Mouse (Mus musculus): ENCODE results near the gene Wbp1. TPM values are rescaled to one million over a fixed set of nuclear protein-coding genes. Genes with fewer than 3 reads are reported as not detected.
A peak's percentile ranks its signal among the peaks of the same experiment; 100 is the strongest.

The Wbp1 gene
- total and polyA plus RNA-seq, 2 experiments from 2014 or later, result 97.5 to 151 TPM

GRCm38 (mm10) chr6:83140044-83140443 lies 18.7 kb upstream of the Wbp1 start:
- H3K4me3 ChIP-seq (ENCODE audit: low read depth, low read length), result no peak overlapping the region
- H3K9me3 ChIP-seq (replicated peaks; ENCODE audit: control insufficient read depth, low read length), result no peaks in the 10 kb centered on the region
- TF ChIP-seq EP300 (IDR thresholded peaks at IDR 0.05; ENCODE audit: low read depth) (no peak), CTCF (IDR thresholded peaks at IDR 0.05; ENCODE audit: low read depth) (no peak)
- no peak overlapping the region for H3K27ac ChIP-seq (ENCODE audit: low read depth)
- no peaks in the 10 kb centered on the region for H3K36me3 ChIP-seq (replicated peaks; ENCODE audit: control insufficient read depth, insufficient read depth, low read length)
- no peak for ATAC-seq (ENCODE audit: insufficient read depth, low read depth)
- no peak overlapping the region for H3K4me2 ChIP-seq (ENCODE audit: low read depth, low read length)
- no peak overlapping the region for H3K9ac ChIP-seq (replicated peaks; ENCODE audit: low read depth, low read length)
- no peaks in the 10 kb centered on the region for H3K27me3 ChIP-seq (ENCODE audit: control insufficient read depth, insufficient read depth, low read length)
- peaks cover 38% of the 10 kb centered on the region for H3K4me1 ChIP-seq (ENCODE audit: control insufficient read depth, insufficient read depth)
- DNase-seq (ENCODE audit: low spot score), result no peak
- 93% methylated on average over 8 of the region's 8 CpGs for WGBS

- DNase-seq (ENCODE audit: low spot score), result no peak
- Histone ChIP-seq H3K9me3 (replicated peaks; ENCODE audit: control insufficient read depth, low read length) (no peaks in the 10 kb centered on the region), H3K4me1 (ENCODE audit: control insufficient read depth, insufficient read depth) (peaks cover 38% of the 10 kb centered on the region), H3K9ac (replicated peaks; ENCODE audit: low read depth, low read length) (peak overlapping the region; percentile 83), H3K36me3 (replicated peaks; ENCODE audit: control insufficient read depth, insufficient read depth, low read length) (no peaks in the 10 kb centered on the region), H3K4me3 (ENCODE audit: low read depth, low read length) (peak overlapping the region; percentile 57), H3K27ac (ENCODE audit: low read depth) (peak overlapping the region; percentile 99), H3K4me2 (ENCODE audit: low read depth, low read length) (peak overlapping the region; percentile 73), H3K27me3 (ENCODE audit: control insufficient read depth, insufficient read depth, low read length) (no peaks in the 10 kb centered on the region)
- WGBS, result 4% methylated on average over 11 of the region's 11 CpGs
- TF ChIP-seq EP300 (IDR thresholded peaks at IDR 0.05; ENCODE audit: low read depth) (no peak), CTCF (IDR thresholded peaks at IDR 0.05; ENCODE audit: low read depth) (no peak; the same call in 1 of the 2 replicates)
- 0 out of 2 replicates have a peak, but pooled peaks have one; percentile 12 for ATAC-seq (ENCODE audit: insufficient read depth, low read depth)
Measured at GRCm38 (mm10) chr6:83138056-83138455, 16.7 kb upstream of the Wbp1 start.

- Histone ChIP-seq H3K27ac (ENCODE audit: low read depth) (peak overlapping the region; percentile 99), H3K9ac (replicated peaks; ENCODE audit: low read depth, low read length) (peak overlapping the region; percentile 83), H3K4me2 (ENCODE audit: low read depth, low read length) (peak overlapping the region; percentile 73), H3K4me3 (ENCODE audit: low read depth, low read length) (peak overlapping the region; percentile 57), H3K27me3 (ENCODE audit: control insufficient read depth, insufficient read depth, low read length) (no peaks in the 10 kb centered on the region), H3K36me3 (replicated peaks; ENCODE audit: control insufficient read depth, insufficient read depth, low read length) (no peaks in the 10 kb centered on the region), H3K4me1 (ENCODE audit: control insufficient read depth, insufficient read depth) (peaks cover 35% of the 10 kb centered on the region), H3K9me3 (replicated peaks; ENCODE audit: control insufficient read depth, low read length) (no peaks in the 10 kb centered on the region)
- peak; percentile 90 for DNase-seq (ENCODE audit: low spot score)
- no peak for TF ChIP-seq EP300 (IDR thresholded peaks at IDR 0.05; ENCODE audit: low read depth)
- TF ChIP-seq CTCF (IDR thresholded peaks at IDR 0.05; ENCODE audit: low read depth), result 0 out of 2 replicates have a peak, but pooled peaks have one; percentile 11
- ATAC-seq (ENCODE audit: insufficient read depth, low read depth), result peak; percentile 81
- WGBS, result 0% methylated on average over 12 of the region's 12 CpGs
Measured at GRCm38 (mm10) chr6:83137576-83137950, 16.2 kb upstream of the Wbp1 start.

GRCm38 (mm10) chr6:83136881-83137575 lies 15.7 kb upstream of the Wbp1 start:
- no peaks in the 10 kb centered on the region for H3K27me3 ChIP-seq (ENCODE audit: control insufficient read depth, insufficient read depth, low read length)
- peak overlapping the region; percentile 57 for H3K4me3 ChIP-seq (ENCODE audit: low read depth, low read length)
- WGBS, result 2% methylated on average over 25 of the region's 26 CpGs
- no peaks in the 10 kb centered on the region for H3K36me3 ChIP-seq (replicated peaks; ENCODE audit: control insufficient read depth, insufficient read depth, low read length)
- H3K27ac ChIP-seq (ENCODE audit: low read depth), result peak overlapping the region; percentile 99
- H3K9ac ChIP-seq (replicated peaks; ENCODE audit: low read depth, low read length), result peak overlapping the region; percentile 83
- H3K9me3 ChIP-seq (replicated peaks; ENCODE audit: control insufficient read depth, low read length), result no peaks in the 10 kb centered on the region
- peak overlapping the region; percentile 73 for H3K4me2 ChIP-seq (ENCODE audit: low read depth, low read length)
- peaks cover 30% of the 10 kb centered on the region for H3K4me1 ChIP-seq (ENCODE audit: control insufficient read depth, insufficient read depth)
- ATAC-seq (ENCODE audit: insufficient read depth, low read depth) (peak; percentile 71), DNase-seq (ENCODE audit: low spot score) (peak; percentile 70)
- TF ChIP-seq CTCF (IDR thresholded peaks at IDR 0.05; ENCODE audit: low read depth) (no peak), EP300 (IDR thresholded peaks at IDR 0.05; ENCODE audit: low read depth) (no peak)

- Histone ChIP-seq H3K9ac (replicated peaks; ENCODE audit: low read depth, low read length) (peak overlapping the region; percentile 83), H3K36me3 (replicated peaks; ENCODE audit: control insufficient read depth, insufficient read depth, low read length) (no peaks in the 10 kb centered on the region), H3K27me3 (ENCODE audit: control insufficient read depth, insufficient read depth, low read length) (no peaks in the 10 kb centered on the region), H3K4me3 (ENCODE audit: low read depth, low read length) (peak overlapping the region; percentile 57), H3K9me3 (replicated peaks; ENCODE audit: control insufficient read depth, low read length) (no peaks in the 10 kb centered on the region), H3K4me1 (ENCODE audit: control insufficient read depth, insufficient read depth) (peaks cover 23% of the 10 kb centered on the region), H3K4me2 (ENCODE audit: low read depth, low read length) (peak overlapping the region; percentile 73), H3K27ac (ENCODE audit: low read depth) (peak overlapping the region; percentile 99)
- no peak for DNase-seq (ENCODE audit: low spot score)
- peak; percentile 1; the same call in 1 of the 2 replicates for ATAC-seq (ENCODE audit: insufficient read depth, low read depth)
- no peak for TF ChIP-seq EP300 (IDR thresholded peaks at IDR 0.05; ENCODE audit: low read depth)
- TF ChIP-seq CTCF (IDR thresholded peaks at IDR 0.05; ENCODE audit: low read depth), result no peak
- 32% methylated on average over 5 of the region's 5 CpGs for WGBS
Measured at GRCm38 (mm10) chr6:83136291-83136880, 15.0 kb upstream of the Wbp1 start.

Data from heart, postnatal 0 days (tissue).